In the genomic region with DNA sequence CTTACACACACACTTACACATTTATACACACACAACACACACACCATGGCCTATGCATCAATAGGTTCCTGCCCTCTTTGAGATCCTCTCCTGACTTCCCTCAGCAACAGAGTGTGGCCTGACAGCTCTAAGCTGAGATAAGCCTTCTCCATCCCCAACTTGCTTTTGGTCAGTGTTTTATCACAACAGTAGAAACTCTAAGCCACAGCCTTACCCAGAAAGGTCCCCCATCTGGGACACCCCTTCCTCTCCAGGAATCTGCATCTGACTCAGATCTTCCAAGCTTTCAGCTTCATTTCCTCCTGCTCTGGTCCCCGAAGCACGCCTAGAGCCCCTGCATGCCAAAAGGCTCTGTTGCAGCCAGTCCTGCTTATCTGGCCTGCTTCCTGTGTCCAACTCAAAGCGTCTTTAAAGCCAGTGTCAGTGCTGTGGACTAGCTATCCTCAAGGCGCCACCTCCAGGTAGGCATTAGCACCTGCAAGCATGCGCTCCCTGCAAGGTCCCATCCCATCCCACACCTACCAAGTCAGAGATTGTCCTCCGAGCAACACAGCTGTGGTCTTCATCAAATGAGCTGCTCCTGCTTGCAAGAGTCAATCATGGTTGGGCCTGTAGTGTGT, we compare ENCODE assay signal across 8 mouse cellular contexts.
A peak's percentile ranks its signal among the peaks of the same experiment; 100 is the strongest.
DNase-seq lines count a peak whose midpoint lies in the region; ATAC-seq and TF ChIP-seq lines count a peak whose summit lies in the region.

No protein-coding gene starts in this region.

- intact Hi-C loops in left cerebral cortex, postnatal 4 days (cut with DNase I): no loop called here

- no peak for ATAC-seq in forebrain, embryonic 13.5 days

- peaks cover 16% of the 10 kb centered on the region; the same call in 1 of the 2 replicates for H3K27me3 ChIP-seq in forebrain, embryonic 13.5 days

- WGBS in lung, adult 2 months: 21% methylated on average over 6 of the region's 6 CpGs
- WGBS in forebrain, embryonic 13.5 days: 32% methylated on average over 6 of the region's 6 CpGs

- H3K9me3 ChIP-seq in forebrain, embryonic 13.5 days (replicated peaks): no peaks in the 10 kb centered on the region

- H3K27ac ChIP-seq in forebrain, embryonic 13.5 days: no peak overlapping the region

- TF ChIP-seq CTCF in lung, adult 2 months (IDR thresholded peaks at IDR 0.05; ENCODE audit: insufficient read depth, low read length): peak; percentile 85

- H3K4me2 ChIP-seq in forebrain, embryonic 13.5 days: no peak overlapping the region

- TF ChIP-seq POLR2A in lung, adult 2 months (IDR thresholded peaks at IDR 0.05; ENCODE audit: borderline replicate concordance, extremely low read depth, low read depth, low read length): no peak

- H3K4me1 ChIP-seq in lung, adult 2 months (ENCODE audit: control insufficient read depth, insufficient read depth, low read length): peaks cover under 1% of the 10 kb centered on the region
- H3K4me1 ChIP-seq in forebrain, embryonic 13.5 days: peaks cover 37% of the 10 kb centered on the region

- DNase-seq in left cerebral cortex, postnatal 4 days: peak; percentile 61
- DNase-seq in left cerebral cortex, adult 11 months (ENCODE audit: low spot score): no peak
- DNase-seq in adrenal gland, adult 18-20 months (ENCODE audit: low spot score in 2 of 2): peak; percentile 10 to 26
- peak; percentile 75 for DNase-seq in embryo, embryonic 10.5 days (ENCODE audit: low spot score)
- peak; percentile 8 for DNase-seq in induced T-regulatory cell, adult 2 months (ENCODE audit: low read depth)
- peak; percentile 35 for DNase-seq in lung, adult 2 months
- peak; percentile 21 to 31 for DNase-seq in spleen, postnatal 36 days (ENCODE audit: low spot score in 2 of 2)

- no peaks in the 10 kb centered on the region for H3K36me3 ChIP-seq in forebrain, embryonic 13.5 days (ENCODE audit: poor library complexity, severe bottlenecking)

- H3K4me3 ChIP-seq in lung, adult 2 months (replicated peaks; ENCODE audit: extremely low read depth, low read depth, low read length): no peak overlapping the region
- no peak overlapping the region for H3K4me3 ChIP-seq in forebrain, embryonic 13.5 days

- no peak overlapping the region for H3K9ac ChIP-seq in forebrain, embryonic 13.5 days
